Mouse (Mus musculus): ENCODE measurements at regions not wholly inside any gene's neighbourhood (a gene's known extent, or its start where the extent isn't known, plus 50 kb on each side); places are given as distances from the start of the nearest gene placed in this dataset.

GRCm38 (mm10) chr7:129102437-129102836, 154.4 kb upstream of the Plpp4 start:
- TF ChIP-seq CTCF (IDR thresholded peaks at IDR 0.05; ENCODE audit: extremely low read depth, insufficient read depth, low read length) (no peak), POLR2A (IDR thresholded peaks at IDR 0.05; ENCODE audit: extremely low read depth, insufficient read depth, low read length) (no peak)

Measured in cortical plate, adult 2 months (tissue).